Mouse (Mus musculus): ENCODE results near the gene Sco1.

GRCm38 (mm10) chr11:67093652-67094051, 41.2 kb downstream of the Sco1 start:
- no peak for TF ChIP-seq CTCF (IDR thresholded peaks at IDR 0.05; ENCODE audit: control insufficient read depth, insufficient read depth, insufficient replicate concordance, low read depth, low read length)
- no peak for TF ChIP-seq POLR2A (IDR thresholded peaks at IDR 0.05; ENCODE audit: control insufficient read depth, low read depth, low read length)
